Mouse (Mus musculus) midbrain, embryonic 13.5 days (tissue): Measurements from ENCODE around the gene H2-M11. TPM values are rescaled to one million over a fixed set of nuclear protein-coding genes. Genes with fewer than 3 reads are reported as not detected.

Source experiments
- ATAC-seq: fragments of 200-750 bp; cut with Nextera tagmentation; 2 replicates; pipeline ENCODE4 v1.8.0; 2017; ENCODE audit warnings: mild to moderate bottlenecking, moderate TSS enrichment, moderate library complexity
- H3K27ac ChIP-seq: fragments of 300-500 bp; sonication (generic); 2 replicates; pipeline ENCODE4 v1.5.1; 2015; ENCODE audit warnings: inconsistent platforms, mild to moderate bottlenecking, moderate library complexity
- H3K27me3 ChIP-seq: fragments of 300-500 bp; sonication (generic); 2 replicates; pipeline ENCODE4 v1.6.1; 2015; ENCODE audit warnings: mild to moderate bottlenecking, inconsistent platforms
- H3K36me3 ChIP-seq: fragments of 300-500 bp; sonication (generic); 2 replicates; pipeline ENCODE4 v1.6.1; 2015; ENCODE audit warnings: mild to moderate bottlenecking, inconsistent platforms
- H3K4me1 ChIP-seq: fragments of 300-500 bp; sonication (generic); replicated peaks from 2 replicates; pipeline ENCODE4 v1.6.1; 2015; ENCODE audit warnings: inconsistent platforms
- H3K4me2 ChIP-seq: fragments of 300-500 bp; sonication (generic); replicated peaks from 2 replicates; pipeline ENCODE4 v1.6.1; 2015; ENCODE audit warnings: moderate library complexity, mild to moderate bottlenecking, inconsistent platforms
- H3K4me3 ChIP-seq: fragments of 300-500 bp; sonication (generic); replicated peaks from 2 replicates; pipeline ENCODE4 v1.5.1; 2015; ENCODE audit warnings: mild to moderate bottlenecking, inconsistent platforms
- H3K9ac ChIP-seq: fragments of 300-500 bp; sonication (generic); replicated peaks from 2 replicates; pipeline ENCODE4 v1.6.1; 2015; ENCODE audit warnings: mild to moderate bottlenecking, inconsistent platforms
- H3K9me3 ChIP-seq: fragments of 300-500 bp; sonication (generic); 2 replicates; pipeline ENCODE4 v1.6.1; 2016; ENCODE audit warnings: mild to moderate bottlenecking, inconsistent platforms
- WGBS: fragments of 180-500 bp; shearing (Covaris S2); methylation state at CpG from one replicate; pipeline ENCODE4 v1.1.7; 2015; 5-methylcytosine and 5-hydroxymethylcytosine counted together
- polyA plus RNA-seq: library from polyadenylated mRNA; unstranded; fragments of >200 nt; fragmentation: Nextera tagmentation; extraction: Ambion mirVana; gene quantifications from 2 replicates; pipeline ENCODE4 v1.2.1, GENCODE M21; 2015

Gene H2-M11
- not detected in 2 replicates for polyA plus RNA-seq

DNA sequence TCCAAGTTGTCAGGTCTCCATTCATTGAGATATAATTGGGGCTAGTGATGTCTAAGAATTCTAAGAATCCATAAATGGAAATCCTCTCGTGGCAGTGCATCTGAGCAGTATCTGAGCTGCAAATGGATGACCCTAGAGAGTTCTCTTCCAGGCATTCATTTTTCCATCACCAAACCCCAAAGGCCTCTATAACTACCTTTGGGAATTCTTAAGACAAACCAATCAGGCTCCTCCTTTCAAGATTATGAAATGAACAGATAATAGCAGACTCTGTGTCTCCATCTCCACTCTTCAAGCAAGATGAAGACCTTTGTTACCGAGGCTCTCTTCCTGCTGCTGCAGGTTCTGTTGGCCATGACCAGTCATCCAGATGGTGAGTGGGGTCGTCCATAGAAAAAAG lies at the start of gene H2-M11:
H2-M11 (plus strand) TSS at position 301 of the 400 bp plus-strand sequence.
- ATAC-seq, result no peak
- no peaks in the 10 kb centered on the region for H3K36me3 ChIP-seq

DNA sequence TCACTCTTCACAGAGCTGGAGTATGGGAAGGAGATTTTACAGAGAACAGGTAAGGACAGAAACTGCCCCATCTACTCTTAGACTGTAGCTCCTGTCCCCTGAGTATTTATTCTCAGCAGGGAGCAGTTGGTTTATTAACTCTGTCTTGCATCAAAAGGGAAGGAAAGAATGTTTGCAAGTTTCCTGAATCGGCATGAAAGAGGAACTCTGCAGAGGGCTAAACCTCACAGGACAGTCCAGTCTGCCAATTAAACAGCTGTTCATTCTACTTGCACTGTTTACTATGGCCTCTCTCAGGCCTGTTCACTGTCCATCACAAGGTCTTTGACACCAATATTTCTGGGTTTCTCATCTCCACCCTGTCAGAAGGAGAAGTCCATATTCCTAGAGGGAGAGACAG lies 46.4 kb upstream of the H2-M11 start:
- Histone ChIP-seq H3K27ac (no peak overlapping the region), H3K4me1 (no peaks in the 10 kb centered on the region), H3K9me3 (no peaks in the 10 kb centered on the region), H3K9ac (no peak overlapping the region), H3K4me3 (no peak overlapping the region), H3K4me2 (no peak overlapping the region), H3K36me3 (no peaks in the 10 kb centered on the region), H3K27me3 (no peaks in the 10 kb centered on the region)
- no peak for ATAC-seq
- WGBS, result 67% methylated on average over 1 of the region's 1 CpGs

More for the DNA sequence above, at the start of gene H2-M11:
- no peaks in the 10 kb centered on the region for H3K27me3 ChIP-seq
- H3K4me2 ChIP-seq, result no peak within 1 kb of the TSS
- no peak within 1 kb of the TSS for H3K9ac ChIP-seq
- WGBS, result 65% methylated on average over 3 of the region's 3 CpGs
- no peaks in the 10 kb centered on the region for H3K9me3 ChIP-seq
- no peak within 1 kb of the TSS for H3K27ac ChIP-seq
- H3K4me3 ChIP-seq, result no peak within 1 kb of the TSS
- no peaks in the 10 kb centered on the region for H3K4me1 ChIP-seq

DNA sequence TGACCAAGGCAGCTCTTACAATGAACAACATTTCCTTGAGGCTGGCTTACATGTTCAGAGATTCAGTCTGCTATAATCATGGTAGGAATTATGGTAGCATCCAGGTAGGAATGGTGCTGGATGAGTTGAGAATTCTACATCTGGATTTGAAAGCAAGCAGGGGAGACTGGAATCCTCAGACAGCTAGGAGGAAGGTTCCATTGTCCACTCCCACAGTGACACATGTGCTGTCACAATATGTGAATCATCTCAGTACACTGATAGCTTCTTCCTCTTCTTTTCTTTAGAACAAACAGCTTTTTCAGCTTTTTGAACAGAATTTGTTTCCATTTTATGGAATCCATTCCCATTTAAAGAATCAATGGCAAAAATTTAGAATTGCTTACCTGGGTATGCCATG lies 43.0 kb upstream of the H2-M11 start:
- no peak for ATAC-seq
- H3K4me3 ChIP-seq, result no peak overlapping the region
- H3K27ac ChIP-seq, result no peak overlapping the region
- H3K4me1 ChIP-seq, result no peaks in the 10 kb centered on the region
- no peaks in the 10 kb centered on the region for H3K27me3 ChIP-seq
- H3K9me3 ChIP-seq, result no peaks in the 10 kb centered on the region
- H3K36me3 ChIP-seq, result no peaks in the 10 kb centered on the region
- H3K4me2 ChIP-seq, result no peak overlapping the region
- H3K9ac ChIP-seq, result no peak overlapping the region

Other genes with a start within 250 kb of the H2-M11 start
- not detected in 2 replicates for gene H2-M10.1, start 220.9 kb upstream of the H2-M11 start, polyA plus RNA-seq
- not detected in 2 replicates for gene H2-M10.3, start 178.7 kb upstream of the H2-M11 start, polyA plus RNA-seq
- not detected in 2 replicates for gene H2-M10.4, start 84.7 kb upstream of the H2-M11 start, polyA plus RNA-seq
- not detected in 2 replicates for gene H2-M9, start 95.6 kb downstream of the H2-M11 start, polyA plus RNA-seq
- gene H2-M1, start 125.1 kb downstream of the H2-M11 start, polyA plus RNA-seq, result not detected in 2 replicates
- gene H2-M10.5, start 225.8 kb downstream of the H2-M11 start, polyA plus RNA-seq, result not detected in 2 replicates